Mouse (Mus musculus) adrenal gland, adult 18-20 months (tissue): ENCODE data around the gene Vwa3b. TPM values are rescaled to one million over a fixed set of nuclear protein-coding genes. Genes with fewer than 3 reads are reported as not detected.

ENCODE experiments used
- DNase-seq, 2 experiments: peaks; one replicate each; pipeline ENCODE4 v3.0.0; 2021 to 2022; ENCODE audit warnings: low spot score in 2 of 2
- total RNA-seq, 2 experiments: library from RNA; stranded (reverse); gene quantifications; 1 replicate in 1 of 2; 2 replicates in 1 of 2; pipeline ENCODE4 v1.2.3; 2021

The Vwa3b gene
- total RNA-seq, 2 experiments from 2014 or later: 0.58 to 1.4 TPM

DNA sequence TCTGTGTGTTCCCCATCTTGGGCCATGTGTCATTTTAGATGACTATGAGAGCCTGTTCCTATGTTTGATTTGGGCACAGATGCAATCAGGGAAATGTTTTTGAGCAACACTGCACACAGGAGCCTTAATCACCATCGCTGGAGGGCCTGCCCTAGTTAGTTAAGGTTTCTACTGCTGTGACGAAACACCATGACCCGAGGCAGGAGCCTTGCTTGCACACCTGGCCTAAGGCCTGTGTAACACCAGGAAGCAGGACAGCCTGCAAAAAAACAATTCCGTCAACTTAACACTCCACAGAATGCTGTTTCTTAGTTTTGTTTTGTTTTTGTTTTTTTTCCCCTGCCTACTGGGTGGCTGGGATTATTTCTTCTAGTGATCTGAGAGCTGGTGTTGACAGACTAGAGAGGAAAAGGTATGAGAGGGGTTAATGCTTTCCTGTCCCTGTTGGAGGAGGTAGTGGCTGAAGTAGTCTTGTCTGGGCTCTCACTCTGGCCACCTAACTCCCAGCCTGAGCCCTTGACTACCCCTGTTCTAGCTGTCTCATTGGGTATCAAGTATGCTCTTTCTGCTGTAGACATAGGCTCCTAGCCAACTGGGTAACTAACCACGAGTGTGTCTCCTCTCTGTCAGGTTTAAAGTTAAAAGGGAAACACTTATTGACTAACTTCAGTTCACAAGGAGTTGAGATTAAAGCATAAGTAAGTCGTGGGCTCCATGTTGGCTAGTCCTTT lies 30.6 kb downstream of the Vwa3b start:
- no peak for DNase-seq

DNA sequence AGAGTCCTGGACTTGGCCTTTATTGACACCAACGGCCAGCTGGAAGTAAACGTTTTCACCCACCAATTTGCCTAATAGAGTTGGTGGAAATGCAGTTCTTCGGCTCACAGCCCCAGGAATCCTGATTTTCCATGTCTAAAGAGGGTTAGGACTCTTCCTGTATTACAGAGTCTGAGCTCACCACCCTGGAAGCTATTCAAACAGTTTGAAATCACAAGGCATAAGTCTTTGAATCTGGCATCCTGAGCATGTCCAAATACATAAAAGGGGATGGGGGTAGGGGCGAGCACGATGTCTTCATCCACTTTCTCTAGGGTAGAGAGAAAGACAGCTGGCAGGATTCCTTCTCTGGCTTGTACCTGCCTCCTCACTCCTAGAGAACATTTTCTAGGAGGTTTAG lies 34.5 kb downstream of the Vwa3b start:
- DNase-seq: no peak

DNA sequence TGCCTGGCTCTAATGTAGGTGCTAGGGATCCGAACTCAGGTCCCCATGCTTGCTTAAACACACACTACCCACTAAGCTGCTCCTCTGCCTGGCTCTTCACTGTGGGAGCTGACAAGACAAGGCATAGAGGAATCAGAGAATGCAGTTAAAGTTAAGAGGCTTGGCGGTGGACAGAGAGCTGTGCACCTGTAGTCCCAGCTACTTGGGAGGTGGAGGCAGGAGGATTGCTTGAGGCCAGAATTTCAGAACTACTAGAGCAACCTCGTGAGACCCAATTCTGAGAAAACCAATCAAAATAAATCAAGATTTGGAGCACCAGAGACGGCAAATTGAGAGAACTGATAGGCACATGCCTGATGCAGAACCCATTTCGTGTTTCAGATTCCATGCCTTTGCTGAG lies 36.7 kb downstream of the Vwa3b start:
- no peak for DNase-seq

DNA sequence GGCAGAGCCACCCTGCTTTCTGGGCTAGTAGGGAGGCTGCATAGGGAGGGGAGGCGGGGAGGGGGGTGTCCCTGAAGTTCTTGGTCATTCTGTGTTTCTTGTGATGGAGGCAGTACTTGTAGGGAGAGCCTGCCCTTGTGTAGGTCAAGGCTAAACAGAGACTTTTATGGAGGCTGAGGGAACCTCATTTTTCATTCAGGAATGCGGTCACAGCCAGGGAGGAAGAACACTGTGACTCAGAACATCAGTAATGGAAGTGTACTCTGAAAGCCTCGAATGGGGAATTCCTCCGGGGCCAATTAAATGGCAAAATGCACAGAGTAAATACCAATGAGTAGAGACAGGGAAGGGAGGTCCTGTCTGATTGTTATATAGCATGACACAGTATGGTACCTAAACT lies 37.4 kb downstream of the Vwa3b start:
- no peak for DNase-seq

DNA sequence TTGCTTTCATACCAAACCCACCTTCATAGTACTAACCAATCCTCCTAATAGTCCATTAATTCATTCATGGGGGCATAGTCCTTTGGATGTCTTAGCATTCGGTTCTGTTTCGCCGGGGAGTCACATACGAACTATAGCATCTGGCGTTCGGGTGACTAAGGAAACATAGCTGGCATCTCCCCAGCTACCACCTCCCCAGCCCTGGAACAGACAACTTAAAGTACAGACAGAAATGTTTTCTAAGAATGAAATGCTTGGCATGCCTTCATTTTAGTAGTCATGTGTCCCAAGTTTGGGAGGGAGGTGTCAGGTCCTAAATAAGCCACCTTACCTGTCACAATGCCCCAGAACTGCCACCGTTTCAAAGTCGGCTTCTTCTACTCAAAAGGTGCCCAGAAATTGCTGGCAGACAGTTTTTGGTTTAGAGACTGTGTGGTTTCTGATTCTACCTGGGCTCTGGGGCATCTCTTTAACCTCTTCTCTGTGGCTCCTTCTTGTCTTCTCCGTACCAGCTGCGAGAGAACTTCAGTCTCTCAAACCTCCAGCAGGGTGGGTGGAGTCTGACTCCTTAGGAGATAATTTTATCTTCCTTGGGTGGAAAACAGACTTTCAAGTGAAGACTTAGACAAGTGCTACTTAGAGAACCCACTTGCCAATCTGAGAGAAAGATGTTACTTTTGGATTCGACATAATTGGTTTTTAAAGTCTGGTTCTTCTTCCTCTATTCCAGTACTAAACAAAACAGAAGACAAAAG lies 39.4 kb downstream of the Vwa3b start:
- no peak for DNase-seq

DNA sequence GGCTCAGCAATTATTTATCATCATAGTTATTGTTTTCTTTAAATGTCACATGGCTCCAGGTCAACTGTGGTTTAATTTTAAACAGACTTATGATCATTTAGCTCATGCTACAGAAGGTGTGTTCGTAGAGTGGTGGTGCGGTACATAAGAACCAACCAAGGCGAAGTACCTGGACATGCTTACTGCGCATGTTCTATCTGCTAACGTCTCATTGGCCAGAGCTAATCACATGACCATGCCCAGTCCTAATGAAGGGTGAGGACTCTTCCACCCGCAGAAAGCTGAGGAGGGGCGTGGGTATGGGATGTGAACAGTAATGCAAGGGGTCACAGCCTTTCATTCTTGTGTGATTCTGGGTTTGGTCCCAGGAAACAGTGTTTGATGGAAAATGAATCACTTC lies 49.4 kb downstream of the Vwa3b start:
- DNase-seq: no peak

DNA sequence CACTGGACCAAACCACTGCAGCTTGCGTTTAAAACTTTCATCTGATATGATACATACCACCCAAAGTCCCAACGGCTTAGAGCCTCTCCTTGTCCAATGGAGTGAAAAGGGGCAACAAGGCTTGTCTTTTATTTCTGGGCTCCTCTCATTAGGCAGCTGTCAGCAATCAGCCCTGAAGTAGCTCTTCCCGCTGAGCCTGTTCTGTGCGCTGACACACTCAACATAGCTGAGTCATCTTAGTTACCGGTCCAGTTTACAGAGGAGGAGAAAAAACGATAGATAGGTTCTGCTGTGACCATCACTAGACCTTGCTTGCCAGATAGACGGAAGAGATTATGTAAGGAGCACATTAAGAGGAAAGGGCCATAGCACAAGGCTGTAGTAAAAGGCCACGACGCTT lies 50.9 kb downstream of the Vwa3b start:
- no peak for DNase-seq

DNA sequence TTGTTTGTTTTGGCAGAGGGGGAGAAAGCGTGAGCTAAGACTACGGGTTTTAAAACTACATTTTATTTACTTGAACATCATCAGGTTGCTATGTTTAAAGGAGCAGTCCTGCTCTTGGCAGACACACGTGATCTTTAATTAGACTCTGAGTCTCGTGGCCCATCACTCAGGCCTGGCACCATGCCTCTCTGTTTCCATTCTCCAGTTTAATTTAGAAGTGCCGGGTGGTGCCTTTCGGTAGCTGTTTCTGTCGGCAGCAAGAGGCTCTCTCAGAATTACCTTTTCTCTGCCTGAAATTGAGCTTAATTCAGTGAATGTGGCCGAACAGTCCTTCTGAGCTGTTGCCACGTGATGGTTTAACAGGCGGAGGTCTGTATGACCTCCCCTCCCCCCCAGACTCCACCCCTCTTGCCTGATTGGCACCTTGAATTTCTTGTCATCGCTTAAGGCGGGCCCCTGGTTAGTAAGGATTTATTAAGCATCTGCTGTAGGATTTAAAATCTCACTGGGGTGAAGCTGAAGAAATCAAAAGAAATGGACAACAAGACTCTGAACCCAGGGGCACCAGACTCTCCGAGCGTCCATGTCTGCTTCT lies 51.7 kb downstream of the Vwa3b start:
- DNase-seq: no peak

DNA sequence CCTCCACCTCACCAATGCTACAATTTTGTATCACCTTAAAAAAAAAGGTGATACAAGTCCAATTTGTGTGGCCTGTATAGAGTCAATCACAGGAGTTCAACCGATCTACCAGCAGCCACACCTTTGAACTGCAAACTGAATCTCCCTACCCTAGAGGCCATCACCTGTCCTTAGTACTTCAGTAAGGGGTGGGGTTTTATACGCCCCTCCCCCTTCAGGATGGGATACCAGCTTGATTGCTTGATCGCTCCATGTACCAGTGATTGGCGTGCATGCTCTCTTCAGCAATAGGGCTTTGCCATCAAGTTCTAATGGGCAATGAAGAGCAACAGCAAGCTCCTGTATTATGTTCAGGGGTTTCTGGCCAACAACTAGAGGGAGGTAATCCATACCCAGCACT lies 54.0 kb downstream of the Vwa3b start:
- no peak for DNase-seq

DNA sequence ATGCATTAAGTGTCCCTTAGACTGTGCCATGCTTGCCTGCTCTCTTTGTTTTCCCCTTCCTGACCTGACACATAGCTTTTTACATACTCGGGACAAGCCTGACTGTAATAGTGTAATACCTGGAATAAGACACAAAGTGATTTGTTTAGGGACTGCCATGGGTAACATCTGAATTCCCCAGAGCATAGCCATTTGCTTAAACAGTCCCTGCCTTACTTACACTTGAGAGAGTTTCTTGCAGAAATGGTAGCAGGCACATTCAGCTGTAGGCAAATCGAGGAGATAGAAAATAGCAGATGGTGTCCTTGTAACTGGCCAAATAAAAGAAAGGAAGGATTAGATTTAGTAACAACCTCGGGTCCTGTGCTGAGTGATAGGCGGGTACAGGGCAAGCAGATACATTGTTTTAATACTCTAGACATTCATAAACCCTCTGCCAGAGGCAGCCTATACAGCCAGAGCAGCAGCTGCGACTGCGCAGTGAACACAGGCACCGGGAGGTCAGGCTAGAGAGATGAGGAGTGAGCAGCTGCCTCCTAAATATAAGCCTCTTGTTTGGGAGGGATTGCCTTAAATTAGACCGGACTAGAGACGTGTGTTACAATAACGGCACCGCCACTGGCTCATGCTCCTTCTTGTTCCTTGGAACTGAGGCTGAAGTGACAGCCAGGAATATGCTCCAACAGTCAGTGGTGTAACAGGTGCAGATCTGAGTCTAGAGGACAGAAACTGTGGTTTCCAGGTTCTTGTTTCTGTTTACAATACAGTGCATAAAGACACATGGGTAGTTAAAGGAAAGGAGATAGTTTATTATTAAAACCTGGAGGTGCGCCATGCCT lies 55.2 kb downstream of the Vwa3b start:
- no peak for DNase-seq

DNA sequence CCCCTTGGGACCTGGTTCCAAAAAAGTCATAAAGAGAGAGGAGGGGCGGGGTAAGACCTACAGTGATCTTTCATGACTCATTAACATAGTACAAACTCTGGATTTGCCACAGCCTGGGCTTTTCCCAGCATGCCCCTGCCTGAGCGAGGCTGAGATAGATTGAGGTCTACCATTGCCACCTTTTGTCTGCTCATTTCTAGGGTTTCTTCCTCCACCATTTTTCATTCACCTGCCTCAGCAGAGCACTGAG lies 55.7 kb downstream of the Vwa3b start:
- no peak for DNase-seq

DNA sequence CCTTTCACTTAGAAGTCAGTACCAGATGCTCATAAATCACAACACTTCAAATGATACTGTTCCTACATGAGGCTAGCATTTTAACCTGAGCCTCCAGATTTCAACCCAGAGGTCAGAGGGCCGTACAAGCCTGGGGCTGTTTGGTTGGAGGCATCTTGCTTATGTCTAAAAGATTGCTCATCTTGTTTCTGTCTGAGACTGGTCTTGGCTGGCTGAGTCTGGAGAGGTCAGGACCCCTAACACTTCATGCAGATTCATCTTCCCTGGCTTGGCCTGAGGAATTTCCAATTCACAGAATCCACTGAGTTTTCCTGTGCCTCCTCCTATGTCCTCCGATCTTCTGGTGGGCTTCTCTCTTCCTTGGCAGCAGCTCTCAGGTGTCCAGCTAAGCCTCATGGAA lies 57.7 kb downstream of the Vwa3b start:
- DNase-seq: no peak

DNA sequence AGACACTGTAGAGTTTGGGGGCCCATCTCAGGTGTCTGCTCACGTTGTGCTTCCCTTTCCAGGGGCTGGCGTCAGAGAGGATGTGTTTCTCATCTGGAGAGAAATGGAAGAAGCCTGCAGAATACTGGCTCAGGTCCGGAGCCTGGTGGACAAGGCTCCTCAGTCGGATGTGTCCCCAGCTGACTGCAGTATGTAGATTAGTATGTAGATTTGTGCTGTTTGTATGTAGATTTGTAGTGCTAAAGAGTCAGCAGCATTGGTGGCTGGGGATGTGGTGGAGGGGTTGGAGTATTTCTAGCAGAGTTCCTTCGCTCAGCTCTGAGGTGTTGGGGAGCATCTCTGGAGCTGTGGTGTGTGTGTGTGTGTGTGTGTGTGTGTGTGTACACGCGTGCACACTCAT lies 58.8 kb downstream of the Vwa3b start:
- no peak for DNase-seq

DNA sequence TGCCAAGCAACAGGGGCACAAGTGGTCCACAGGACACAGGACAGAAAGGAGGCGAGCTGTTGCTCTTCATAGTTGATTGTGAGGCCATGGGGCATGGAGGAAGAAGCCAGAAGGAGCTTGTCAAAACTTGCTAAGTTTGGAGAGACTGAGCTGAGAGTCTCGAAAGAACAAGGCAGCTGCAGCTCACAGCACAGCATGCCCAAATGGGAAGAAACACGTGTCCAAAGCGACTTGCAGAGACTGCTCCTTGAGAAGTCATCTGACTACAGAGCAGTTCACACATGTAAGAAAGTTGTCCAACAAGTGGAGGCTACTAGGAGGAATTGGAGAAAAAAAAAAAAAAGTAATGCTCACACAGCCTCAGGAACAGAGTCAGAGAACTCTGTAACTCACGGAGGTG lies 62.8 kb downstream of the Vwa3b start:
- DNase-seq: no peak

DNA sequence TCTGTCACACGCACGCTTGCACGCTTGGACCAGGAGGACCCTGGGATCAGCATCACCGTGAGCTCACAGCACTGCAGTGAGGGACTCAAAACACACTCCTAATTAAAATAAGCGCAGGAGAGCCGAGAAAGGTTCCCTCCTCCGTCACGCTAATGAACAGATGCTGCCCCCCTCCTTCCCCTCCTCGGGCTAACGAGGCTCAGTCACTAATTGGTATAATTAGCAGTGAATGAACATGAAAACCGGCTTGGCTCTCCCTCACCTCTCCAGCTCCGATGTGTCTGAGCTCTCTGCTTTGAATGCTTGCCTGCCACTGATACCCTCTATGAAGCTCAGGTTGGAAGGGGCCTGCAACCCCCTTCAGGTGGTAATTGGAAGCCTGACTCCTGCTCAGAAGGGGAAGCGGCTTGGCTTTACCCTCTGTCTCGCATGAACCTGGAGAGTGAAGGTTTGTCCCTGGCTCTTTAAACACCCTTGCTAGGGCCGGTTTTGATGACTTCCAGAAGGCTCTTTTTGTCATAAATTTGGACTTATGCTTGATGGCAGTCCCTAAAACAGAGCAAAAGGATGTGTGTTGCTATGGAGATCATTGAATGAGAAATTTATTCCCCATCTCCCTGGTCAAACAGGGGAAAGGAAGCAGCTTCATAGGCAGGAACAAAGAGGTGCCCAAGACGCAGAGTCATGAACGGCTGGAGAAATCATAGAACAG lies 71.1 kb downstream of the Vwa3b start:
- no peak for DNase-seq

DNA sequence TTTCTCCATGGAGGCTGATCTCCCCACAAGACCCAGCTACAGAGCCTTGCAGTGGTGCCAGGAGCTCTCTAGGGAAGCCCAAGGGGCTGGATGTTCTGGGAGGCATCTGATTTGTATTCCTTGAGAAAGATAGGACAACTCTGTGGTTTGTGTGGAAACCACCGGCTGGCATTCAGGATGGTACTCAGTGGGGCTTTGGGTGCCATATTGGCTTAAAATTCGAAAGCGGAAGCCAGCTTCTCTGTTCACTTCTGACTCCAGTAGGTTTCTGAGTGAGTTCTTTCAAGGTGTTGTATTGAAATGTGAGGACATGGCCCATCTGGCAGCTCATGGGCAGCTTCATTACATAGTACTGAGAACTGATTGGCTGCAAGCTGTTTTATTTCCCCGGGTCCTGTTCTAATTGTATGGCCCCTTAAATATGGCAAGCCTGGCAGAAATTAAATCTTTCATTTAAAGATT lies 71.7 kb downstream of the Vwa3b start:
- DNase-seq: no peak

DNA sequence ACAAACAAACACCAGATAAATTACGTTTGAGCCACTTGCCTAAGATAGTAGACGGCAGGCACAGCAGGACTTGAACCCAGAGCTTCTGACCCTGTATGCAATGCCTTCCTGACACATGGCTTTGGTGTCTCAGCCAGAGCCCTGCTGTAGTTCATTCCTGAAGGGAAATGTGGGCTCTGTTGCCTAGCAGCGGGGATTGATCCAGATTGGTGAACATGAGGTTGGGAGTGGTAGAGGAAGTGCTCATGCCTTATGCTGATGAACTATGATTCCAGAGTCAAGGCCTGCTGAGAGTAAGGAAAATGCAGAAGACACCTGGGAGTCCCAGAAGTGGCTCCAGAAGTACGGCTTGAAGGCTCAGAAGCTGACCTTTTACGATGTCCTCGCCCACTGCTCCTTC lies 74.0 kb downstream of the Vwa3b start:
- no peak for DNase-seq

DNA sequence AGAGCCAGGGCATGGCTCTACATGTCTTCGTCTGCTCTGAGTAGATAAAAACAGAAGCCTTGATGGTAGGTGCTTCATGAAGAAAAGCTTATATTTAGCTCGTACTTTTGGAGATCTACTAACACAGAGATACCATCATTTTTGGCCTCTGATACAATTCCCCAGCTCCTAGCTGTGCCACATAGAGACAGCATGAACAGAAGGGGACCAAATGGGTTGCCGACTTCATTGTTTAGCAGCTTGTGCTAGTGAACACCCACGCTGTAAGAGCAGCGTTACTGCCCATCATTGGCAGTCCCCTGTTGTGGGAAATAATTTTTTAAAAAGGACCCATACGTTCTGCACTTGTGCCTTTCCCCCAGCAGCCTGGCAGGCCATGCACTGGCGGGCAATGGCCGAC lies 74.6 kb downstream of the Vwa3b start:
- DNase-seq: no peak

DNA sequence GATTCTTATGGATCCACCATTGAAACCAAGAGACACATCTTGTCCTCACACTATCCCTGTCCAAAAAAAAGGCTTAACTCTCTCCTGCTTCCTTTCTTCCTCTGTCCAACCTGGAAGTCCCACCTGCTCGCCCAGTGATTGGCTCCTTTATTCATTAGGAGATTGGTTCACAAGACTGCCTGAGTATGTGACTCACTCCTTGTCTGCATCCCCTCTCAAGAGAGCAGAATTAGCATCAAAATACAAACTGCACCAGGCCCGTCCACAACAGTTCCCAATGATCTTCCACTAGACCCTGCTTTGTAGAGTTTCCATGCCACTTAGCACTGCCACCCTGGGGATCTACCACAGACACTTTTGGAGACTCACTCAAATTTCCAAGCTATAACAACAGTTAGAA lies 75.3 kb downstream of the Vwa3b start:
- no peak for DNase-seq

DNA sequence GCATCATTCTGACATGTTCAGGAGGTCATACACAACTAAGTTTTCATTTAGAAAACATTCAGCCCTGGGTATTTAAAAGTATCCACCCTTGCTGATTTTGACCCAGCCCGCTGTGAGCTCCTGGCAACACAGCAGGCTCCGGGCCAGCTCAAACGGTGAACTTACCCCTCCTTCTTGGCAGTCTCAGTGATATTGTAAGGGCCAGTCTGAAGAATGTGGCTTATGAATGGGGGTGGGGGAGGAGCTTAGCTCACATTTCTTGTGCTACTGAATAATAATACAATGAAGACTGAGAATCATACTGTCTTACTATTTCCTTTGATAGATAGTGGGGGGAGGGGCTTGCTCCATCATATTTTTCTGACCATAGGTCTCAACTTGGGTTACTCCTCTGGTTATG lies 78.8 kb downstream of the Vwa3b start:
- DNase-seq: no peak

DNA sequence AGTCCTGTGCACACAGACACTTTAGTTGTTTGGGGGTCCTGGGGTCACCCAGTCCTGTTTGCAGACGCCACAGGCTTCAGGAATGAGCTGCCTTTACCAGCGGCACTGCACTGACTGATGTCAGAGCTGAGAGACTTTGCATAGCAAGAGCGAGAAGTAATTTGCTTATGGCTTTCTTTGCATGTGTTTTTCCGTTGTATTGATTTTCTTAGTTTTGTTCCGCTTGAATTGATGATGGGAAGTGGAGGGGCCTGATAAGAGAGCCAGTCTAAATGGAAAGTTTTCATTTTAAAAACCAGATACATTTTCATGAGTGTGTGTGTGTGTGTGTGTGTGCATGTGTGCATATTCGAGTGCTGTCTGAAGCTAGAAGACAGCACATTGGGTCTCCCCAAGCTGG lies 87.4 kb downstream of the Vwa3b start:
- DNase-seq: no peak
